Mouse (Mus musculus) erythroblast, embryonic 14.5 days (primary cell): ENCODE data around the gene Camk1d. TPM values are rescaled to one million over a fixed set of nuclear protein-coding genes. Genes with fewer than 3 reads are reported as not detected.

Experiments
- H3K27me3 ChIP-seq: 2 replicates; pipeline ENCODE4 v1.6.1; 2012; ENCODE audit warnings: inconsistent platforms; ENCODE audit not compliant: control insufficient read depth
- H3K36me3 ChIP-seq: 2 replicates; pipeline ENCODE4 v1.6.1; 2012; ENCODE audit warnings: mild to moderate bottlenecking, inconsistent platforms; ENCODE audit not compliant: control insufficient read depth
- H3K4me1 ChIP-seq: 2 replicates; pipeline ENCODE4 v1.6.1; 2012; ENCODE audit warnings: inconsistent platforms; ENCODE audit not compliant: control insufficient read depth
- H3K4me3 ChIP-seq: replicated peaks from 2 replicates; pipeline ENCODE3; 2012; ENCODE audit warnings: moderate library complexity, mild to moderate bottlenecking, inconsistent platforms
- H3K9me3 ChIP-seq: 2 replicates; pipeline ENCODE4 v1.6.1; 2012; ENCODE audit warnings: low read length, inconsistent platforms, mixed read lengths; ENCODE audit not compliant: control insufficient read depth
- GATA1 ChIP-seq: IDR thresholded peaks from 2 replicates; pipeline ENCODE4 v1.6.1; 2012; ENCODE audit warnings: low read length, inconsistent platforms, mixed read lengths
- TAL1 ChIP-seq: IDR thresholded peaks from 3 replicates; pipeline ENCODE4 v1.6.1; 2012; ENCODE audit warnings: low read length, inconsistent platforms, mixed read lengths
- polyA plus RNA-seq: library from polyadenylated mRNA; stranded (reverse); fragments of >175 nt; gene quantifications from 2 replicates; pipeline ENCODE4 v1.2.3, GENCODE M21; 2012

Gene Camk1d
- polyA plus RNA-seq, 1 experiment: 0.02 TPM

DNA sequence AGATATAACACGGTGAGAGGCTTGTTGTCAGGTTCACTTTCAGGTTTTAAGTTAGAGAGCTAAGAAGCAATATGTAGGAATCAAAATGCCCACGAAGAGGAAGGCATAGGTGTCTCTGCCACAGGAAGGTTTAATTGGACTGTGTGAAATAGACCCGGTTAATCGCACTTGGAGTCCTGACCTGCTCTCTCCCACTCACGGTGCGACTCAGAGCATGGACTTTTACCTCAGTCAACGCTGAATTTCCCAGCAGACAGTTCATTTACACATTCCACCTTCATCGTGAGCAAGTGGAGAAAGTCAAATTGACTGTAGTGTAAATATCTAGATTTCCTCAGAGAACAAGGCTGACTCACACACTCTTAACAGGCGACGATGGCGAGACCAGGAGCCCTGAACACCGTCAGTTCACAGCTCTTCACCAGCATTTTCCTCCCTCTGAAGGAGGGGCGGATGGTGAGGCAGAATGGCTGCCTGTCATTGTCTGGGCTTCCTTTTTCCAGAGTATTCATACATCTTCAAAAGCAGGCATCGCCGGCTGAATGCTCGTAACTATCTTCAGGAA is 255.6 kb downstream of the Camk1d start:
- H3K9me3 ChIP-seq: no peaks in the 10 kb centered on the region
- no peaks in the 10 kb centered on the region for H3K27me3 ChIP-seq
- H3K4me3 ChIP-seq: no peak overlapping the region
- TF ChIP-seq GATA1: no peak
- TF ChIP-seq TAL1: no peak
- H3K36me3 ChIP-seq: no peaks in the 10 kb centered on the region
- H3K4me1 ChIP-seq: no peaks in the 10 kb centered on the region; the same call in 1 of the 2 replicates

DNA sequence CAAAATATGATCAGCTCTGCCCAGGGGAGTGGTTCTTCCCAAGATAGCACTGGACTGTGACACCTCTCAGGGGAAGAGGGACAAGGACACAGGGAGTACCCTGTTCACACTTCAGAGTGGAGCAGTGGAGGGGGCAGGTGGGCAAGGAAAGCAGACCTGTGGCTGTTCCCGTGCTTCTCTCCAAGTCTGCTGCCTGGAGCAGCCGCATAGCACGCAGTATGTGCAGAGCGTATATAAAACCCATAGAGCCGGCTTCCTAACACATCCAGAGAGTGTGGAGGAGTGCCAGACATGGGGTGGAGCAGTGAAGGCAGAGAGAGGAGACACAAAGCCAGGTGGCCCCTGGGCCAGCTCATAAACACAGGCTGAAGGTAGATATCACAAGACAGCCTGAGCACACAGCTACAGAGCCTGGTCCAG is 256.2 kb downstream of the Camk1d start:
- H3K27me3 ChIP-seq: no peaks in the 10 kb centered on the region
- no peak overlapping the region for H3K4me3 ChIP-seq
- H3K4me1 ChIP-seq: no peaks in the 10 kb centered on the region; the same call in 1 of the 2 replicates
- TF ChIP-seq TAL1 (no peak), GATA1 (no peak)
- no peaks in the 10 kb centered on the region for H3K36me3 ChIP-seq
- no peaks in the 10 kb centered on the region for H3K9me3 ChIP-seq

DNA sequence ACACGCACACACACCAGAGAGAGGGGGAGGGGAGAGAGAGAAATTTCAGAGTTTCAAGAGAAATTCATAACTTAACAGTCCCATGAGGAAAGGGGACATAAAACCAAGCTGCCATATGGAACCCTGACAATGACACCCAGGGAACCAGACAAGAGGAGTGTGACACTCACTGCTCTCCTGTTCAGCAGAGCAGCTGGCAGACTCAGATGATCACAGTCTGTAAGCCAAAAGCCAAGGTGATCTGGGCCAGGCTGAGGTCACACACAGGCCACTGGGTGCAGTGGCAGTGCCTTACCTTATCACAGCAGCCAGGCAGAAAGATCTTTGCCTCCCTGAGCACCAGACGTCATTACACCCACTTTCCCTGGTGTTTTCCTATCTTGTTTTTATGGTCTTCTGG is 258.2 kb downstream of the Camk1d start:
- H3K4me1 ChIP-seq: no peaks in the 10 kb centered on the region; the same call in 1 of the 2 replicates
- no peak overlapping the region for H3K4me3 ChIP-seq
- TF ChIP-seq TAL1: no peak
- no peak for TF ChIP-seq GATA1
- no peaks in the 10 kb centered on the region for H3K27me3 ChIP-seq
- no peaks in the 10 kb centered on the region for H3K9me3 ChIP-seq
- no peaks in the 10 kb centered on the region for H3K36me3 ChIP-seq

DNA sequence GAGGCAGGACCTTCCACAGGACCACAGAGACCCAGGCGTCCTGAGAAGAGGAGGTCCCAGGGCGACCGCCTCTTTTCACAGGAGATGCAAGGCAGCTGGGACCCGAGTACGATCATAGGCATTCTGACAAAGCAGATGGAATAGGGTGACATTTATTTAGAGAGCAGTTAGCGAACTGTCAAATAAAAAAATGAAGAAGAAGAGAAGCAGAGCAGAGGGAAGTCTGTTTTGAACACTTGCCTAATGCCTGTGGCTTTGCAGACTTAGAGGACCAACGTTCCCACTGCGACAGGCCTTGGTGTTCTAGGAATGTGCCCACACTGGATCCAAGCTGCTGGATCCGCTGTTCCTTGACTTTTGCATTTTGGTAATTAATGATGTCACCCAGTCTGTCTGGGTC is 259.5 kb downstream of the Camk1d start:
- H3K27me3 ChIP-seq: no peaks in the 10 kb centered on the region
- H3K36me3 ChIP-seq: no peaks in the 10 kb centered on the region
- no peaks in the 10 kb centered on the region; the same call in 1 of the 2 replicates for H3K4me1 ChIP-seq
- H3K9me3 ChIP-seq: no peaks in the 10 kb centered on the region
- no peak overlapping the region for H3K4me3 ChIP-seq
- TF ChIP-seq TAL1 (no peak), GATA1 (no peak)

DNA sequence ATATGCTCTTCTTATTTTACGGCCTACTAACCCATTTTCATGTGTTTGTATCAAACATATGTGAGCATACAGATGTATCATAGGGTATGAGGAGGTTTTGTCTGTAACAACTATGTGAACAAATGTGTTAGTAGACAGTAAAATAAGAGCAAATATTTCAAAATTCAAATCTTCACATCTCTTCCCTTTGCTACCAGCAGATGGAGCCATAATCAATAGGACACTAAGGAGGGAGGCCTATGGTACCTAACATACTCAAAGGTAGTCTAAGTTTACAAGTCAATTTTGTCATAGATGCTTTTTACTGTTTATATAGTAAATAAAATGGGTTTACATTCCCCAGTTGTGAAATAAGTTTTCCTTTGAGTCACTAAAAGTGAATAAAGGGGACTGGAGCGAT is 262.7 kb downstream of the Camk1d start:
- Histone ChIP-seq H3K4me3 (no peak overlapping the region), H3K4me1 (no peaks in the 10 kb centered on the region; the same call in 1 of the 2 replicates), H3K27me3 (no peaks in the 10 kb centered on the region), H3K36me3 (no peaks in the 10 kb centered on the region), H3K9me3 (no peaks in the 10 kb centered on the region)
- TF ChIP-seq GATA1 (no peak), TAL1 (no peak)

DNA sequence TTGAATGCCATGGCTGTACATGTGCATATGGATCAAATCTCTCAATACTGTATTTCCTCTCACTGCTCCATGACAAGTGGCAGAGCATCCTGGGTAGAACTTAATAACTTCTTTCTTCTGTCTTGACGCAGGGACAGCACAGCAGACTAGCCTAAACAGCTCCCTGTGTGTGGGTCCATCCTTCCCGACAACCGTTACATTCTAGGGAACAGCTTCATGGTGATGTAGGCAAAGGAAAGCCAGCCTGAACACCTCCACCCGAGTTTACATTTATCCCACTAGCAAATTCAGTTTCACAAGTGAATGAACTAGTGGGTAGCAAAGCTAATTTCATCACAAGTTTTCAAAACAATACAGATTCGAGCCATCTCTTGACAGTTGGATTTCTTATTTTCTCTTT is 269.0 kb downstream of the Camk1d start:
- Histone ChIP-seq H3K4me1 (no peaks in the 10 kb centered on the region), H3K4me3 (no peak overlapping the region), H3K27me3 (no peaks in the 10 kb centered on the region), H3K9me3 (no peaks in the 10 kb centered on the region), H3K36me3 (no peaks in the 10 kb centered on the region)
- TF ChIP-seq GATA1 (no peak), TAL1 (no peak)

DNA sequence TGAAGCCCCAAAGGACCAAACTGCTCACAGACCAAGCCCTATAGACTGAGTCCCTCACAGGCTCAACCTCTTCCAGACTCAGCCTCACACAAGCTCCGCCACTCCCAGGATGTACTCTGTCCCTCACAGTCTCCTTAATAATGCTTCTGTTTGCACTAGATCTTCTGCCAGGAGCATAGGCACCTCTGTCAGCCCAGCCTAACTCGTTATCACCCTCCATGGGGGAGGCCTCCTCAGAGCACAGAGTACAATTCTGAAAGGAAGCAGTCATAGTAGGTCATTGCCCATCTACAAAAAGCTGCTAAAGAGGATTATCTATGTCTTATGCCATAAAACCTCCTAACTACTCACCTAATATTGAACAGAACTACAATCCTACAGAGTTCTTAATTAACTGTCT is 276.6 kb downstream of the Camk1d start:
- Histone ChIP-seq H3K9me3 (no peaks in the 10 kb centered on the region), H3K36me3 (no peaks in the 10 kb centered on the region), H3K27me3 (no peaks in the 10 kb centered on the region), H3K4me1 (no peaks in the 10 kb centered on the region), H3K4me3 (no peak overlapping the region)
- TF ChIP-seq TAL1 (no peak), GATA1 (no peak)

DNA sequence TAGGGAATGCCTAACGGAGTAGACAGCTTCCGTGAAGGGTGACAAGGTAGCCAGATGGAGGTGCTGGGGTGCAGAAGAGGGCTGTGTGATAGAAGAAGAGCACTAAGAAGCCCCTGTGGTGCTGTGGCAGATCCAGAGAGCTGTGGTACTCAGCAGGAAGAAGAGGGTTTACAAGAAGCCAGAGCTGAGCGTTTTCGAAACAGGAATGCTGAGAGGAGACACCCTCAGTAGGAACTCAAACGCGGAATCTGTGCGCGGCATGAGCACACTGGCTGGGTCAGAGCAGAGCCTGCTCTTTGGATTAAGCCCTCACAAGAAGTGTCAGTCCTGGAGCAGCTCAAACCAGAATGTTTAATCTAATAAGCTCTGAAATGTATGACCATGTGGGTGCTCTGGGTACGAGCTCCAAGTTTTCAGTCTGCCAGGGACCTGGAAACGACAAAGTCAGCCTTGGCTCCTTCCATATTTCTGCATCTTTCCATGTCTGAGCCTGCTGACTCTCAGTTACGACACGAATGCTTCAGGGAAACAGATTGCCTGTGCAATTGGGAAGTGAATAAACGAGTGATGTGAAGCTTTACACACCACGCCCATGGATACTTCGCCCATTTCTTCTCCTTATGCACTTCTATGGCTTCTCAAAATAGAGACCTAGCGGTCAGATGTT is 278.6 kb downstream of the Camk1d start:
- H3K4me3 ChIP-seq: no peak overlapping the region
- H3K36me3 ChIP-seq: no peaks in the 10 kb centered on the region
- no peaks in the 10 kb centered on the region for H3K4me1 ChIP-seq
- no peaks in the 10 kb centered on the region for H3K9me3 ChIP-seq
- TF ChIP-seq TAL1: no peak
- no peak for TF ChIP-seq GATA1
- H3K27me3 ChIP-seq: no peaks in the 10 kb centered on the region

DNA sequence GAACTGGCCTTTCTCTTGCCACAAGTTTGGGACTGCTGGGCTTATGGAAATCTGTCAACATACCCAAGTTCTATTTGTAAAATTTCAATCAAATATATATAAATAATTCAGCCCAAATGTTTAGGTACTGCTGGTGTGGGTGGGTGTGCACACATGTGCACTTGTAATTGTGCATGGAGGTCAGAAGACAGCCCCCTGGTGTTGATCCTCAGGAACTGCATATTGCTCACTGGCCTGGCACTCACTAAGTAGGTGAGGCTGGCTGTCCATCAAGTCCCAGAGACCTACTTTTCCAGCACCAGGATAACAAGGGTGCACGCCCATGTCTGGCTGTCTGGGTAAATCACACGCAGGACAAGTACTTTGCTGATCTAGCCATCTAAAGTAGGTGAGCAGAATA is 283.0 kb downstream of the Camk1d start:
- Histone ChIP-seq H3K27me3 (no peaks in the 10 kb centered on the region), H3K9me3 (no peaks in the 10 kb centered on the region), H3K4me3 (no peak overlapping the region), H3K4me1 (no peaks in the 10 kb centered on the region), H3K36me3 (no peaks in the 10 kb centered on the region)
- TF ChIP-seq GATA1 (no peak), TAL1 (no peak)
